Mouse (Mus musculus): Measurements from ENCODE around the gene Rgn. TPM values are rescaled to one million over a fixed set of nuclear protein-coding genes. Genes with fewer than 3 reads are reported as not detected.

The Rgn gene
- polyA plus RNA-seq (2012; rRNA removed), result 0.06 and 0.36 TPM in 2 replicates

- no peaks in the 10 kb centered on the region for H3K4me1 ChIP-seq (ENCODE audit: control insufficient read depth, insufficient read depth, low read length)
- H3K4me3 ChIP-seq (ENCODE audit: control insufficient read depth, low read depth, low read length), result no peak within 1 kb of the TSS
- H3K27me3 ChIP-seq (ENCODE audit: control insufficient read depth, insufficient read depth, low read length), result no peaks in the 10 kb centered on the region
- H3K36me3 ChIP-seq (ENCODE audit: control insufficient read depth, insufficient read depth, low read length), result no peaks in the 10 kb centered on the region
- TF ChIP-seq POLR2A (IDR thresholded peaks at IDR 0.05; ENCODE audit: control insufficient read depth, low read depth, low read length) (no peak), CTCF (IDR thresholded peaks at IDR 0.05; ENCODE audit: control insufficient read depth, insufficient read depth, insufficient replicate concordance, low read depth, low read length) (no peak)
- 0 out of 2 replicates have a peak within 1 kb of the TSS, but pooled peaks have one; percentile 21 for H3K27ac ChIP-seq (ENCODE audit: control insufficient read depth, insufficient read depth, low read depth, low read length)
Observed at GRCm38 (mm10) chrX:20549532-20549931, at the start of gene Rgn. Gene Rgn (plus strand): TSS chrX:20549787.

- Histone ChIP-seq H3K27ac (ENCODE audit: control insufficient read depth, insufficient read depth, low read depth, low read length) (no peak overlapping the region), H3K4me3 (ENCODE audit: control insufficient read depth, low read depth, low read length) (no peak overlapping the region), H3K36me3 (ENCODE audit: control insufficient read depth, insufficient read depth, low read length) (no peaks in the 10 kb centered on the region), H3K4me1 (ENCODE audit: control insufficient read depth, insufficient read depth, low read length) (no peaks in the 10 kb centered on the region), H3K27me3 (ENCODE audit: control insufficient read depth, insufficient read depth, low read length) (no peaks in the 10 kb centered on the region)
- TF ChIP-seq CTCF (IDR thresholded peaks at IDR 0.05; ENCODE audit: control insufficient read depth, insufficient read depth, insufficient replicate concordance, low read depth, low read length) (no peak), POLR2A (IDR thresholded peaks at IDR 0.05; ENCODE audit: control insufficient read depth, low read depth, low read length) (no peak)
Observed at GRCm38 (mm10) chrX:20520290-20520939, 29.2 kb upstream of the Rgn start.

GRCm38 (mm10) chrX:20521578-20521977, 28.0 kb upstream of the Rgn start:
- no peak overlapping the region for H3K4me3 ChIP-seq (ENCODE audit: control insufficient read depth, low read depth, low read length)
- H3K36me3 ChIP-seq (ENCODE audit: control insufficient read depth, insufficient read depth, low read length), result no peaks in the 10 kb centered on the region
- TF ChIP-seq CTCF (IDR thresholded peaks at IDR 0.05; ENCODE audit: control insufficient read depth, insufficient read depth, insufficient replicate concordance, low read depth, low read length), result no peak
- H3K27ac ChIP-seq (ENCODE audit: control insufficient read depth, insufficient read depth, low read depth, low read length), result no peak overlapping the region
- no peaks in the 10 kb centered on the region for H3K4me1 ChIP-seq (ENCODE audit: control insufficient read depth, insufficient read depth, low read length)
- H3K27me3 ChIP-seq (ENCODE audit: control insufficient read depth, insufficient read depth, low read length), result no peaks in the 10 kb centered on the region

- Histone ChIP-seq H3K4me1 (ENCODE audit: control insufficient read depth, insufficient read depth, low read length) (no peaks in the 10 kb centered on the region), H3K27me3 (ENCODE audit: control insufficient read depth, insufficient read depth, low read length) (no peaks in the 10 kb centered on the region), H3K36me3 (ENCODE audit: control insufficient read depth, insufficient read depth, low read length) (no peaks in the 10 kb centered on the region), H3K4me3 (ENCODE audit: control insufficient read depth, low read depth, low read length) (no peak overlapping the region), H3K27ac (ENCODE audit: control insufficient read depth, insufficient read depth, low read depth, low read length) (no peak overlapping the region)
- no peak for TF ChIP-seq CTCF (IDR thresholded peaks at IDR 0.05; ENCODE audit: control insufficient read depth, insufficient read depth, insufficient replicate concordance, low read depth, low read length)
- TF ChIP-seq POLR2A (IDR thresholded peaks at IDR 0.05; ENCODE audit: control insufficient read depth, low read depth, low read length), result no peak
Observed at GRCm38 (mm10) chrX:20532621-20533020, 17.0 kb upstream of the Rgn start.

- no peaks in the 10 kb centered on the region for H3K4me1 ChIP-seq (ENCODE audit: control insufficient read depth, insufficient read depth, low read length)
- H3K4me3 ChIP-seq (ENCODE audit: control insufficient read depth, low read depth, low read length), result no peak overlapping the region
- H3K27me3 ChIP-seq (ENCODE audit: control insufficient read depth, insufficient read depth, low read length), result no peaks in the 10 kb centered on the region
- TF ChIP-seq POLR2A (IDR thresholded peaks at IDR 0.05; ENCODE audit: control insufficient read depth, low read depth, low read length) (no peak), CTCF (IDR thresholded peaks at IDR 0.05; ENCODE audit: control insufficient read depth, insufficient read depth, insufficient replicate concordance, low read depth, low read length) (no peak)
- H3K36me3 ChIP-seq (ENCODE audit: control insufficient read depth, insufficient read depth, low read length), result no peaks in the 10 kb centered on the region
- no peak overlapping the region for H3K27ac ChIP-seq (ENCODE audit: control insufficient read depth, insufficient read depth, low read depth, low read length)
Observed at GRCm38 (mm10) chrX:20543867-20544266, 5.7 kb upstream of the Rgn start.

GRCm38 (mm10) chrX:20547609-20548008, 2.0 kb upstream of the Rgn start:
- H3K4me3 ChIP-seq (ENCODE audit: control insufficient read depth, low read depth, low read length), result no peak overlapping the region
- no peaks in the 10 kb centered on the region for H3K36me3 ChIP-seq (ENCODE audit: control insufficient read depth, insufficient read depth, low read length)
- H3K27me3 ChIP-seq (ENCODE audit: control insufficient read depth, insufficient read depth, low read length), result no peaks in the 10 kb centered on the region
- TF ChIP-seq CTCF (IDR thresholded peaks at IDR 0.05; ENCODE audit: control insufficient read depth, insufficient read depth, insufficient replicate concordance, low read depth, low read length), result no peak
- no peak for TF ChIP-seq POLR2A (IDR thresholded peaks at IDR 0.05; ENCODE audit: control insufficient read depth, low read depth, low read length)
- H3K4me1 ChIP-seq (ENCODE audit: control insufficient read depth, insufficient read depth, low read length), result no peaks in the 10 kb centered on the region
- no peak overlapping the region for H3K27ac ChIP-seq (ENCODE audit: control insufficient read depth, insufficient read depth, low read depth, low read length)

GRCm38 (mm10) chrX:20548011-20548879, 1.3 kb upstream of the Rgn start:
- Histone ChIP-seq H3K4me1 (ENCODE audit: control insufficient read depth, insufficient read depth, low read length) (no peaks in the 10 kb centered on the region), H3K4me3 (ENCODE audit: control insufficient read depth, low read depth, low read length) (peak overlapping the region; percentile 49), H3K27me3 (ENCODE audit: control insufficient read depth, insufficient read depth, low read length) (no peaks in the 10 kb centered on the region), H3K36me3 (ENCODE audit: control insufficient read depth, insufficient read depth, low read length) (no peaks in the 10 kb centered on the region), H3K27ac (ENCODE audit: control insufficient read depth, insufficient read depth, low read depth, low read length) (peak overlapping the region; percentile 62)
- TF ChIP-seq POLR2A (IDR thresholded peaks at IDR 0.05; ENCODE audit: control insufficient read depth, low read depth, low read length) (no peak), CTCF (IDR thresholded peaks at IDR 0.05; ENCODE audit: control insufficient read depth, insufficient read depth, insufficient replicate concordance, low read depth, low read length) (no peak)
